Mouse (Mus musculus) midbrain, embryonic 11.5 days (tissue): ENCODE results near the gene Cbfa2t3. TPM values are rescaled to one million over a fixed set of nuclear protein-coding genes. Genes with fewer than 3 reads are reported as not detected.
A peak's percentile ranks its signal among the peaks of the same experiment; 100 is the strongest.

Experiments
- ATAC-seq: fragments of 200-750 bp; cut with Nextera tagmentation; 2 replicates; pipeline ENCODE4 v1.8.0; 2017; ENCODE audit warnings: moderate TSS enrichment, moderate library complexity; ENCODE audit not compliant: low FRiP score
- DNase-seq: peaks from one replicate; pipeline ENCODE4 v3.0.0; 2015; ENCODE audit warnings: low spot score; ENCODE audit errors: missing footprints
- H3K27ac ChIP-seq: fragments of 300-500 bp; sonication (generic); 2 replicates; pipeline ENCODE4 v1.5.1; 2014; ENCODE audit warnings: low read depth, low read length
- H3K27me3 ChIP-seq: fragments of 300-500 bp; sonication (generic); 2 replicates; pipeline ENCODE4 v1.6.1; 2014; ENCODE audit warnings: mild to moderate bottlenecking, low read length, moderate library complexity, mixed read lengths; ENCODE audit not compliant: control insufficient read depth, insufficient read depth
- H3K36me3 ChIP-seq: fragments of 300-500 bp; sonication (generic); 2 replicates; pipeline ENCODE4 v1.6.1; 2014; ENCODE audit warnings: mild to moderate bottlenecking, low read length, moderate library complexity, mixed read lengths; ENCODE audit not compliant: control insufficient read depth, insufficient read depth
- H3K4me1 ChIP-seq: fragments of 300-500 bp; sonication (generic); 2 replicates; pipeline ENCODE4 v1.6.1; 2014; ENCODE audit warnings: low read length; ENCODE audit not compliant: control insufficient read depth, insufficient read depth
- H3K4me2 ChIP-seq: fragments of 300-500 bp; sonication (generic); 2 replicates; pipeline ENCODE4 v1.6.1; 2014; ENCODE audit warnings: mild to moderate bottlenecking, moderate library complexity
- H3K4me3 ChIP-seq: fragments of 300-500 bp; sonication (generic); 2 replicates; pipeline ENCODE4 v1.5.1; 2014; ENCODE audit warnings: low read depth, low read length
- H3K9ac ChIP-seq: fragments of 300-500 bp; sonication (generic); 2 replicates; pipeline ENCODE4 v1.6.1; 2014; ENCODE audit warnings: low read length
- H3K9me3 ChIP-seq: fragments of 300-500 bp; sonication (generic); 2 replicates; pipeline ENCODE4 v1.6.1; 2016; ENCODE audit warnings: low read length; ENCODE audit not compliant: control insufficient read depth
- WGBS: fragments of 180-500 bp; shearing (Covaris S2); extraction: QIAGEN DNeasy Blood & Tissue Kit; methylation state at CpG from one replicate; pipeline ENCODE4 v1.1.7; 2014; 5-methylcytosine and 5-hydroxymethylcytosine counted together
- polyA plus RNA-seq: library from polyadenylated mRNA; unstranded; fragments of >200 nt; fragmentation: Nextera tagmentation; extraction: Ambion mirVana; gene quantifications from 2 replicates; pipeline ENCODE4 v1.2.1, GENCODE M21; 2014

Gene Cbfa2t3
- polyA plus RNA-seq, 1 experiment from 2014 or later: 6.1 TPM

- peaks cover 7% of the 10 kb centered on the region; the same call in 1 of the 2 replicates for H3K4me1 ChIP-seq
These were observed 21.4 kb downstream of the Cbfa2t3 start for GRCm38 (mm10) chr8:122677481-122678021.

GRCm38 (mm10) chr8:122676621-122677480 lies 22.1 kb downstream of the Cbfa2t3 start:
- Histone ChIP-seq H3K9me3 (no peaks in the 10 kb centered on the region), H3K9ac (peak overlapping the region; percentile 74), H3K4me2 (peak overlapping the region; percentile 90), H3K36me3 (no peaks in the 10 kb centered on the region), H3K27me3 (peaks cover 42% of the 10 kb centered on the region), H3K4me1 (peaks cover 7% of the 10 kb centered on the region; the same call in 1 of the 2 replicates), H3K4me3 (peak overlapping the region; percentile 66), H3K27ac (peak overlapping the region; percentile 52)
- 15% methylated on average over 16 of the region's 16 CpGs for WGBS
- peak; percentile 93 for DNase-seq
- ATAC-seq: peak; percentile 20

More at GRCm38 (mm10) chr8:122677481-122678021, 21.4 kb downstream of the Cbfa2t3 start:
- DNase-seq: peak; percentile 93
- WGBS: 2% methylated on average over 30 of the region's 35 CpGs
- no peaks in the 10 kb centered on the region for H3K36me3 ChIP-seq
- peak overlapping the region; percentile 74 for H3K9ac ChIP-seq
- peak overlapping the region; percentile 65 for H3K27ac ChIP-seq
- ATAC-seq: peak; percentile 7; the same call in 1 of the 2 replicates
- H3K4me3 ChIP-seq: peak overlapping the region; percentile 66
- peaks cover 42% of the 10 kb centered on the region for H3K27me3 ChIP-seq
- peak overlapping the region; percentile 90 for H3K4me2 ChIP-seq
- H3K9me3 ChIP-seq: no peaks in the 10 kb centered on the region

- Histone ChIP-seq H3K27ac (no peak overlapping the region), H3K4me3 (peak overlapping the region; percentile 66), H3K4me1 (peaks cover 9% of the 10 kb centered on the region), H3K27me3 (peaks cover 45% of the 10 kb centered on the region), H3K4me2 (peak overlapping the region; percentile 90), H3K9me3 (no peaks in the 10 kb centered on the region), H3K36me3 (no peaks in the 10 kb centered on the region), H3K9ac (no peak overlapping the region)
- WGBS: 80% methylated on average over 17 of the region's 17 CpGs
- ATAC-seq (no peak), DNase-seq (no peak)
These were observed 23.1 kb downstream of the Cbfa2t3 start for GRCm38 (mm10) chr8:122675596-122676420.

- Histone ChIP-seq H3K27ac (no peak overlapping the region), H3K9me3 (no peaks in the 10 kb centered on the region), H3K9ac (no peak overlapping the region), H3K4me3 (no peak overlapping the region), H3K27me3 (peaks cover 46% of the 10 kb centered on the region), H3K4me1 (peaks cover 10% of the 10 kb centered on the region), H3K36me3 (no peaks in the 10 kb centered on the region), H3K4me2 (no peak overlapping the region)
- no peak for ATAC-seq
- no peak for DNase-seq
- WGBS: 44% methylated on average over 7 of the region's 7 CpGs
These were observed 23.9 kb downstream of the Cbfa2t3 start for GRCm38 (mm10) chr8:122674999-122675398.

- ATAC-seq (no peak), DNase-seq (no peak)
- H3K9me3 ChIP-seq: no peaks in the 10 kb centered on the region
- H3K4me3 ChIP-seq: no peak overlapping the region
- H3K27ac ChIP-seq: no peak overlapping the region
- no peaks in the 10 kb centered on the region for H3K36me3 ChIP-seq
- H3K27me3 ChIP-seq: peaks cover 39% of the 10 kb centered on the region
- 88% methylated on average over 12 of the region's 12 CpGs for WGBS
- H3K4me2 ChIP-seq: no peak overlapping the region
- no peak overlapping the region for H3K9ac ChIP-seq
- H3K4me1 ChIP-seq: peaks cover 13% of the 10 kb centered on the region
These were observed 24.9 kb downstream of the Cbfa2t3 start for GRCm38 (mm10) chr8:122673989-122674388.

- Histone ChIP-seq H3K9me3 (no peaks in the 10 kb centered on the region), H3K27ac (no peak overlapping the region), H3K4me3 (no peak overlapping the region), H3K9ac (no peak overlapping the region), H3K4me2 (no peak overlapping the region), H3K36me3 (no peaks in the 10 kb centered on the region), H3K4me1 (peaks cover 6% of the 10 kb centered on the region), H3K27me3 (peaks cover 21% of the 10 kb centered on the region)
- 80% methylated on average over 6 of the region's 6 CpGs for WGBS
- no peak for DNase-seq
- no peak for ATAC-seq
These were observed 27.0 kb downstream of the Cbfa2t3 start for GRCm38 (mm10) chr8:122671894-122672293.

GRCm38 (mm10) chr8:122670718-122671117 lies 28.2 kb downstream of the Cbfa2t3 start:
- Histone ChIP-seq H3K36me3 (no peaks in the 10 kb centered on the region), H3K4me3 (no peak overlapping the region), H3K27ac (no peak overlapping the region), H3K9me3 (no peaks in the 10 kb centered on the region), H3K27me3 (peaks cover 13% of the 10 kb centered on the region), H3K4me2 (no peak overlapping the region), H3K4me1 (peaks cover 8% of the 10 kb centered on the region), H3K9ac (no peak overlapping the region)
- no peak for ATAC-seq
- DNase-seq: no peak
- WGBS: 48% methylated on average over 3 of the region's 3 CpGs

- no peak overlapping the region for H3K4me2 ChIP-seq
- WGBS: 13% methylated on average over 11 of the region's 11 CpGs
These were observed 28.9 kb downstream of the Cbfa2t3 start for GRCm38 (mm10) chr8:122670001-122670400.

More at GRCm38 (mm10) chr8:122670001-122670400, 28.9 kb downstream of the Cbfa2t3 start:
- H3K27ac ChIP-seq: no peak overlapping the region
- no peaks in the 10 kb centered on the region for H3K9me3 ChIP-seq
- peaks cover 8% of the 10 kb centered on the region for H3K27me3 ChIP-seq
- H3K36me3 ChIP-seq: no peaks in the 10 kb centered on the region
- peaks cover 8% of the 10 kb centered on the region for H3K4me1 ChIP-seq
- no peak overlapping the region for H3K9ac ChIP-seq
- DNase-seq (no peak), ATAC-seq (no peak)
- no peak overlapping the region for H3K4me3 ChIP-seq
